Mouse (Mus musculus) forebrain, embryonic 12.5 days (tissue): ENCODE results near the gene Ezh1. TPM values are rescaled to one million over a fixed set of nuclear protein-coding genes. Genes with fewer than 3 reads are reported as not detected.

Experiments
- ATAC-seq: fragments of 200-750 bp; cut with Nextera tagmentation; 2 replicates; pipeline ENCODE4 v1.8.0; 2017; ENCODE audit warnings: moderate TSS enrichment; ENCODE audit not compliant: low FRiP score
- H3K27ac ChIP-seq: fragments of 300-500 bp; sonication (generic); 2 replicates; pipeline ENCODE4 v1.5.1; 2016; ENCODE audit warnings: mild to moderate bottlenecking
- H3K27me3 ChIP-seq: fragments of 300-500 bp; sonication (generic); 2 replicates; pipeline ENCODE4 v1.6.1; 2016; ENCODE audit warnings: mild to moderate bottlenecking
- H3K36me3 ChIP-seq: fragments of 300-500 bp; sonication (generic); replicated peaks from 2 replicates; pipeline ENCODE4 v1.6.1; 2016; ENCODE audit warnings: mild to moderate bottlenecking
- H3K4me1 ChIP-seq: fragments of 300-500 bp; sonication (generic); 2 replicates; pipeline ENCODE4 v1.6.1; 2016
- H3K4me2 ChIP-seq: fragments of 300-500 bp; sonication (generic); 2 replicates; pipeline ENCODE4 v1.6.1; 2016; ENCODE audit warnings: mild to moderate bottlenecking, moderate library complexity
- H3K4me3 ChIP-seq: fragments of 300-500 bp; sonication (generic); replicated peaks from 2 replicates; pipeline ENCODE4 v1.5.1; 2016; ENCODE audit warnings: mild to moderate bottlenecking
- H3K9ac ChIP-seq: fragments of 300-500 bp; sonication (generic); 2 replicates; pipeline ENCODE4 v1.6.1; 2016; ENCODE audit warnings: mild to moderate bottlenecking
- H3K9me3 ChIP-seq: fragments of 300-500 bp; sonication (generic); 2 replicates; pipeline ENCODE4 v1.6.1; 2016
- WGBS: fragments of 180-500 bp; shearing (Covaris S2); methylation state at CpG from one replicate; pipeline ENCODE4 v1.1.7; 2016; 5-methylcytosine and 5-hydroxymethylcytosine counted together
- polyA plus RNA-seq: library from polyadenylated mRNA; unstranded; fragments of >200 nt; fragmentation: Nextera tagmentation; extraction: Ambion mirVana; gene quantifications from 2 replicates; pipeline ENCODE4 v1.2.1, GENCODE M21; 2016

Gene Ezh1
- polyA plus RNA-seq, 1 experiment from 2014 or later = 12.5 TPM

DNA sequence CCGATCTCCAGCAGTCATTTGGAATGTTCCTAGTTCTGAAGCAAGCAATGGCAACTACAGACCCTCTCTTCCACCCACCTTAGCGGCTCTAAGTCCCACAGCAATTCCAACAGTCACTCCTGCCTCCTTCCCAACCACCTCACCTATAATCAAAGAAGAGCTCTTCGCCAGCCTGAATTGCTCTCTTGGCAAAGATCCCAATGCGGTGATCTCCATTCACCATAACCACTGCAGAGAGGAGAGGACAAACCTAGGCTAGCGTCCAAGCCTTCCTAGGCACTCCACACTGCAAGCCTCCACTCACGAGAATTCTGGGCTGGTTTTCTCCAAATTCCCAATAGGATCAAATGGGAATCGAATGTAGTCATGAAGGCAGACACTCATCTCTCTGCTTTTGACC is 33.2 kb downstream of the Ezh1 start:
- H3K9me3 ChIP-seq = no peaks in the 10 kb centered on the region
- no peaks in the 10 kb centered on the region for H3K27me3 ChIP-seq
- no peak for ATAC-seq
- H3K36me3 ChIP-seq = no peaks in the 10 kb centered on the region
- no peak overlapping the region for H3K4me3 ChIP-seq
- no peak overlapping the region for H3K27ac ChIP-seq
- no peak overlapping the region for H3K4me2 ChIP-seq
- peaks cover 23% of the 10 kb centered on the region for H3K4me1 ChIP-seq
- 91% methylated on average over 7 of the region's 7 CpGs for WGBS
- H3K9ac ChIP-seq = no peak overlapping the region

- no peak overlapping the region for H3K4me2 ChIP-seq
- no peak overlapping the region for H3K9ac ChIP-seq
- no peaks in the 10 kb centered on the region for H3K9me3 ChIP-seq
- 90% methylated on average over 6 of the region's 6 CpGs for WGBS
- H3K4me3 ChIP-seq = no peak overlapping the region
- no peaks in the 10 kb centered on the region for H3K27me3 ChIP-seq
- no peak overlapping the region for H3K27ac ChIP-seq
- no peak for ATAC-seq
- peaks cover 23% of the 10 kb centered on the region for H3K4me1 ChIP-seq
- no peaks in the 10 kb centered on the region for H3K36me3 ChIP-seq
Measured at GRCm38 (mm10) chr11:101192646-101193045, 33.6 kb downstream of the Ezh1 start.

- H3K4me2 ChIP-seq = no peak overlapping the region
- peaks cover 23% of the 10 kb centered on the region for H3K4me1 ChIP-seq
- no peak overlapping the region for H3K9ac ChIP-seq
- H3K36me3 ChIP-seq = no peaks in the 10 kb centered on the region
- H3K27me3 ChIP-seq = no peaks in the 10 kb centered on the region
- H3K4me3 ChIP-seq = no peak overlapping the region
- no peak for ATAC-seq
- H3K9me3 ChIP-seq = no peaks in the 10 kb centered on the region
- WGBS = 80% methylated on average over 4 of the region's 4 CpGs
- H3K27ac ChIP-seq = no peak overlapping the region
Measured at GRCm38 (mm10) chr11:101191919-101192470, 34.3 kb downstream of the Ezh1 start.

DNA sequence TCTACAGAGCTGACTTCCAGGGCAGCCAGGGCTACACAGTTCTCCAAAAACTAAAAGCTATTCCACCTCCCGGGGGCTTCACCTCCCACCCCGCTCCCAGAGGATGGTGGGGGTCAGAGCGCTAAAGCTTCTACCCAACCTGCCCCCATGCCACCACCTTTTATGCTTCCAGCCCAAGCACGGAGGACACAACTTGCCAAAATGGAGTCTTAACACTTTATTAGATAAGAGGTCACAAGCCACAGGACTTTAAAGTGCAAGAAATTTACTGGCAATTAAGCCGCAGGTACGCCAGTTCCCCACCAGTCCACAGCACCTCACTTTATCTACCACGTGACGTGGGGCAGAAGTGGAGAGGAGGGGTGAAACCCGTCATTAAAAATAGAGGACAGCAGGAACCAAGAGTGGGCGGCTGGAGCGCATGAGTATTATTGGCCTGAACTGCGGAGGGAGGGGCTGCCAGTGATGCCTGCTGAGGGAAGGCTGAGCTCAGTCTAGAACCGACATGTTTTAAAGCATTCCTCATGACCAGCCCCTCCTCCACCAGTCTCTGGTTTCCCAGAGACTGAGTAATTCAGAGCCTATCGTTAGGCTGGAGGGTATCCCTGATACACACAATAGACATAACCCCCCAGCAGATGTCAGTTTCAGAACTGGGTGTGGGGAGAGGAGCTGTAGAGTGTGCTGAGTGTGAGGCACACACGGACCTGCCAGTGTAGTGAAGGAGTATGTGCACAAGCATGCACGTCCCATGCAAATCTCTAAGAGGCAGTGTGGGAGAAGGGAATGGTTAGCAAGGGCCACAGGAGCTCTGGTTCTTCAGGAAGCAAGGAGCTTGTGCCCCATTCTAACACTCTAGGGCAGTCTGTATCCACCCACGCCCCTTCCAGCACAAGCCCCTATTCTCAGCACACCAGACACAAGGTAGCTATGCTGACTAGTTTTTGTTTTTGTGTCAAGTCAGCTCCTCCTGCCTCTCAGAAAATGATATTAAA is 35.1 kb downstream of the Ezh1 start:
- H3K9me3 ChIP-seq = no peaks in the 10 kb centered on the region
- no peak for ATAC-seq
- H3K4me1 ChIP-seq = peaks cover 23% of the 10 kb centered on the region
- H3K27ac ChIP-seq = no peak overlapping the region
- WGBS = 57% methylated on average over 17 of the region's 17 CpGs
- no peak overlapping the region for H3K4me3 ChIP-seq
- no peak overlapping the region for H3K9ac ChIP-seq
- H3K27me3 ChIP-seq = no peaks in the 10 kb centered on the region
- no peaks in the 10 kb centered on the region for H3K36me3 ChIP-seq
- H3K4me2 ChIP-seq = no peak overlapping the region

DNA sequence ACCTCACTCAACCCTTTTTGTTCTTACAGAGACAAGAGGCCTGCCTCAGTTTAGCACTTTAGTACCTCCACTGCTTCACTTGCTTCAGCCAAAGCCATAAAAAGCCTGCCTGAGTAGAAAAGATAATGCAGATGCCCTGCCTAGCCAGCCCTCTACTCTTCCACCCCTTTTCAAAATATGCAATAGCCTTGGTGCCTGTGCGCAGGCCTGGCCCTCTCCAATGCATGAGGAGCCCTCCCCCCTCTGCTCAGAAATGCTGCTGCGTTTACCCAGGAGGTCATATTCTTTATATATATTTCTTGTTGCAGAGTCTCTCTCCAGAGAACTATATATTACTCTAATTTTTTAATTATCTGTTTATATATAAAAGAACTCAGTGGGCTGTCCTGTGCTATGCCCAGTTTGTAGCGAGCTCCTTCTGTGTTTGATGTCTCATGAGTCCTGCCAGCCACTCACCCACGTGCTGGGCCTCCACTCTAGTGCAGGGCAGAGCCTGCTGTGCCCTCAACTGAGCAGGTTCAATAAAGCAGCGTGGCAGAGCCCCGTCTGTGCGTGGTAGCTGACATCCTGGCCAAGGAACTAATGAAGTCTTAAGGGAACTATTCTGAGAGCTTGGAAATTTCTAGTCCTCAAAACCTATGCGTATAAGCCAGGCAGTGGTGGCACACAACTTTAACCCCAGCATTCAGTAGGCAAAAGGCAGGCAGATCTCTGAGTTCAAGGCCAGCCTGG is 35.9 kb downstream of the Ezh1 start:
- H3K27me3 ChIP-seq = no peaks in the 10 kb centered on the region
- peak; percentile 53 for ATAC-seq
- no peak overlapping the region for H3K4me2 ChIP-seq
- H3K4me3 ChIP-seq = no peak overlapping the region
- 54% methylated on average over 8 of the region's 8 CpGs for WGBS
- peak overlapping the region; percentile 84 for H3K27ac ChIP-seq
- peaks cover 23% of the 10 kb centered on the region for H3K4me1 ChIP-seq
- H3K9ac ChIP-seq = peak overlapping the region; percentile 25; the same call in 1 of the 2 replicates
- H3K36me3 ChIP-seq = no peaks in the 10 kb centered on the region
- no peaks in the 10 kb centered on the region for H3K9me3 ChIP-seq

GRCm38 (mm10) chr11:101189495-101190180 is 36.6 kb downstream of the Ezh1 start:
- peak; percentile 71 for ATAC-seq
- H3K4me3 ChIP-seq = no peak overlapping the region
- H3K36me3 ChIP-seq = no peaks in the 10 kb centered on the region
- H3K27me3 ChIP-seq = no peaks in the 10 kb centered on the region
- no peak overlapping the region for H3K4me2 ChIP-seq
- H3K4me1 ChIP-seq = peaks cover 23% of the 10 kb centered on the region
- WGBS = 20% methylated on average over 6 of the region's 6 CpGs
- H3K9ac ChIP-seq = peak overlapping the region; percentile 25; the same call in 1 of the 2 replicates
- no peaks in the 10 kb centered on the region for H3K9me3 ChIP-seq
- H3K27ac ChIP-seq = peak overlapping the region; percentile 84

DNA sequence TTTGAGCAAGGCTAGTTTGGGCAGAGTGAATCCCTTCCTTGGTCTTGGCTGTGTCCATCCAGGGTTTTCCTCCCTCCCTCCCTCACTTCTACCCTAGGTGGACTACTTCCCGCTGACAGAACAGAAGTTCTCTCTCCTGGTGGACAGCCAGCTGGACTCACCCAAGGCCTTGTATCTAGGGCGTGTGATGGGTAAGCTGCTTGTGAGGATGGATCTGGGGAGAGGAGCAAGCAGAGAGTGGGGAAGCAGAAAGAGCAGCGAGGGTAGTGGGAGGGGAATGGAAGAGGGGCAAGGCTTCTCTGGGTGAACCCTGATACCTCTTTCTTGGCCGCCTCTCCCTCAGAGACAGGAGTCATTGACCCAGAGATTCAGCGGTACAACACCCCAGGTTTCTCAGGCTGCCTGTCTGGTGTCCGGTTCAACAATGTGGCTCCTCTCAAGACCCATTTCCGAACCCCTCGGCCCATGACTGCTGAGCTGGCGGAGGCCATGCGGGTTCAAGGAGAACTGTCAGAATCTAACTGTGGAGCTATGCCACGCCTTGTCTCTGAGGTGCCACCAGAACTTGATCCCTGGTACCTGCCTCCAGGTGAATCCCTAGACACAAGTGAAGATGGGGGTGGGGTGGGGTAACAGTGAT is 38.0 kb downstream of the Ezh1 start:
- WGBS = 83% methylated on average over 11 of the region's 11 CpGs
- Histone ChIP-seq H3K36me3 (no peaks in the 10 kb centered on the region), H3K27me3 (no peaks in the 10 kb centered on the region), H3K4me3 (no peak overlapping the region), H3K4me2 (no peak overlapping the region), H3K4me1 (peaks cover 23% of the 10 kb centered on the region), H3K9me3 (no peaks in the 10 kb centered on the region), H3K9ac (no peak overlapping the region), H3K27ac (no peak overlapping the region)
- no peak for ATAC-seq

- no peak for ATAC-seq
- Histone ChIP-seq H3K4me1 (peaks cover 23% of the 10 kb centered on the region), H3K27me3 (0 out of 2 replicates have a peak, but pooled peaks cover 3% of the 10 kb centered on the region), H3K4me3 (no peak overlapping the region), H3K9ac (no peak overlapping the region), H3K36me3 (no peaks in the 10 kb centered on the region), H3K9me3 (no peaks in the 10 kb centered on the region), H3K27ac (no peak overlapping the region), H3K4me2 (no peak overlapping the region)
- WGBS = 92% methylated on average over 5 of the region's 5 CpGs
Measured at GRCm38 (mm10) chr11:101187541-101187940, 38.7 kb downstream of the Ezh1 start.

DNA sequence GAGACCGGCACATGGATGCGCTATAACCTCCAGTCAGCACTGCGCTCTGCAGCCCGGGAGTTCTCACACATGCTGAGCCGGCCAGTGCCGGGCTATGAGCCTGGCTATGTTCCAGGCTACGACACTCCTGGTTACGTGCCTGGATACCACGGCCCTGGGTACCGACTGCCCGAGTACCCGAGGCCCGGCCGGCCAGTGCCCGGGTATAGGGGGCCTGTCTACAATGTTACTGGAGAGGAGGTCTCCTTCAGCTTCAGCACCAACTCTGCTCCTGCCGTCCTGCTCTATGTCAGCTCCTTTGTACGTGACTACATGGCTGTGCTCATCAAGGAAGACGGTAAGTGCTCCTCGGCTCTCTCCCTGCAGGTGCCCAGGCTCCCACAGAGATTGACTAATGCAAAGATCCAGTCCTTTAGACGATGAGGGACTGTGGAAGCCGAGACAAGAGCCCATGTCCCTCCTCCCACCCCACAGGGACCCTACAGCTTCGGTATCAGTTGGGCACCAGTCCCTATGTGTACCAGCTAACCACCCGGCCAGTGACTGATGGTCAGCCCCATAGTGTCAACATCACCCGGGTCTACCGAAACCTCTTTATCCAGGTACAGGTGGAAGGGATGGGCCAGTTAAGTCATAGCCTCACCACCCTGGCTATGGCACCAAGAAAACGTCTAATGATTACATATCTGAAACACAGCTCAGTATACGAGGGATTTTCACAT is 39.6 kb downstream of the Ezh1 start:
- Histone ChIP-seq H3K36me3 (no peaks in the 10 kb centered on the region), H3K4me3 (no peak overlapping the region), H3K27ac (no peak overlapping the region), H3K4me1 (peaks cover 23% of the 10 kb centered on the region), H3K9me3 (no peaks in the 10 kb centered on the region), H3K27me3 (peaks cover 10% of the 10 kb centered on the region; the same call in 1 of the 2 replicates), H3K9ac (no peak overlapping the region), H3K4me2 (no peak overlapping the region)
- no peak for ATAC-seq
- WGBS = 85% methylated on average over 27 of the region's 27 CpGs

- Histone ChIP-seq H3K27ac (no peak overlapping the region), H3K9me3 (no peaks in the 10 kb centered on the region), H3K4me3 (no peak overlapping the region), H3K27me3 (peaks cover 17% of the 10 kb centered on the region), H3K36me3 (no peaks in the 10 kb centered on the region), H3K9ac (no peak overlapping the region), H3K4me1 (peaks cover 16% of the 10 kb centered on the region), H3K4me2 (no peak overlapping the region)
- no peak for ATAC-seq
- WGBS = 92% methylated on average over 4 of the region's 4 CpGs
Measured at GRCm38 (mm10) chr11:101185441-101185840, 40.8 kb downstream of the Ezh1 start.

GRCm38 (mm10) chr11:101184984-101185383 is 41.3 kb downstream of the Ezh1 start:
- Histone ChIP-seq H3K9me3 (no peaks in the 10 kb centered on the region), H3K27me3 (peaks cover 21% of the 10 kb centered on the region), H3K4me2 (no peak overlapping the region), H3K27ac (no peak overlapping the region), H3K4me3 (no peak overlapping the region), H3K9ac (no peak overlapping the region), H3K4me1 (peaks cover 11% of the 10 kb centered on the region), H3K36me3 (no peaks in the 10 kb centered on the region)
- WGBS = 91% methylated on average over 12 of the region's 12 CpGs
- ATAC-seq = no peak
